Mouse (Mus musculus): ENCODE results near the gene Tomm7. TPM values are rescaled to one million over a fixed set of nuclear protein-coding genes. Genes with fewer than 3 reads are reported as not detected.
"Not testable (repeated sequence)": the region's sequence is repeated elsewhere in the genome, so short reads cannot be mapped to it uniquely, and the experiment has no call there.

The Tomm7 gene
- total RNA-seq (2021): 10 to 100 TPM; 73.7 to 74.5 TPM

DNA sequence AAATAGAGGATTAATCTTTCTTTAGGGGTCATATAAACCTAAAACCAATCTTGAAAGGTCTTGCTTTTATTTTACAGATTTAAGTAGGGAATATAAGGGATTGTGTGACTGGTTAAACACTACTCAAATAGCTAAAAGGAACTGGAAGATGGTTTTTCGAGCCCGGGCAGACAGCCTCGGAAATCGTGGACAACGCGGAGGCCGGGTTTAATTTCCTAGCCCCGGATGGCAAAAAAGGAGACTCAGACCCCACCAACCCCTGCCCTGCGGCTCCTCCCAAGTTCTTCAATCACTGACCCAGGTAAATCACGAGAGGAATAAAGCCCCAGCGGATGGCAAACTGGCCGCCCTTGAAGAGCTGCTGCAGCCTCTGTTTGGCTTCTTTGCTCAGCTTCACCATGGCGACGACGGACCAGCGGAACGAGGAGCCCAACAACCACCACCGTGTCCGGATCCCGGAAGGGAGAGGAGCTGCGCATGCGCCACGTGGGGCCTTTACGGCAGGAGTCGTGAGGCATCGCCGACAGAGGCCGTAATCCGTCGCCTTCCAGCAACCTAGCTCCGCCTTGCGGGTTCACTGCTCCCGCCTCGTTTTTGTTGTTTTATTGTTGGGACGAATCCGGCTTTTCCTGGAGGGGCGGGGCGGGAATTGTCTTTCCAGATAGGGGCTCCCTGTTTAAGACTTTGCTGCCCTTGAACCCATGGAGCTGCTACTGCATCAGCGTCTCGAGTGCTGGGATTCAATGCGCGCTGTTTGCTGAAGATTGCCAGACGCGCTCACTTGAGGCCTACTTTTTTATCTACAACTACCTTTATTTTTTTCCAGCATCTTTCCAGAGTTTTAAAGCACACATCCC is at the start of gene Tomm7:
TSS of gene Tomm7 (minus strand) at position 488 of the 857 bp plus-strand sequence.
- peak; percentile 97 to 99 for DNase-seq (ENCODE audit: extremely low spot score in 1 of 2, low spot score in 2 of 2)

GRCm38 (mm10) chr5:23893156-23893863 is 49.3 kb upstream of the Tomm7 start:
- intact Hi-C loops (cut with DNase I): no loop called here
- no peak for DNase-seq (ENCODE audit: extremely low spot score in 1 of 2, low spot score in 2 of 2)

More for the DNA sequence above, at the start of gene Tomm7:
- intact Hi-C loops (cut with DNase I): no loop called here

GRCm38 (mm10) chr5:23890734-23891133 is 46.8 kb upstream of the Tomm7 start:
- peak in 1 of 2 experiments; percentile 83 for DNase-seq (ENCODE audit: extremely low spot score in 1 of 2, low spot score in 2 of 2)
- intact Hi-C loops (cut with DNase I): no loop called here

DNA sequence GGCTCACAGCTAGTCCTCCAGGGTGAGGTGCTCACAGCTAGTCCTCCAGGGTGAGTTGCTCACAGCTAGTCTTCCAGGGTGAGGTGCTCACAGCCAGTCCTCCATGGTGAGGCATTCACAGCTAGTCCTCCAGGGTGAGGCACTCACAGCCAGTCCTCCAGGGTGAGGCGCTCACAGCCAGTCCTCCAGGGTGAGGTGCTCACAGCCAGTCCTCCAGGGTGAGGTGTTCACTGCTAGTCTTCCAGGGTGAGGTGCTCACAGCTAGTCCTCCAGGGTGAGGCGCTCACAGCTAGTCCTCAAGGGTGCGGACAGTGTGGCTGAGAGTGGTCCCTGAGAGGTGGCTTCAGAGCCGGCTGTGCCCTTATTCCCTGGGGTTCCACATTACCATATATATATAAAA is 45.5 kb upstream of the Tomm7 start:
- intact Hi-C loops (cut with DNase I): no loop called here
- no peak for DNase-seq (ENCODE audit: extremely low spot score in 1 of 2, low spot score in 2 of 2)

- intact Hi-C loops (cut with DNase I): no loop called here
- no peak for DNase-seq (ENCODE audit: extremely low spot score in 1 of 2, low spot score in 2 of 2)
These were observed 43.1 kb upstream of the Tomm7 start for GRCm38 (mm10) chr5:23887111-23887510.

- DNase-seq (ENCODE audit: extremely low spot score in 1 of 2, low spot score in 2 of 2): peak in 1 of 2 experiments; percentile 60
- intact Hi-C loops (cut with DNase I): no loop called here
These were observed 30.5 kb upstream of the Tomm7 start for GRCm38 (mm10) chr5:23874457-23874856.

DNA sequence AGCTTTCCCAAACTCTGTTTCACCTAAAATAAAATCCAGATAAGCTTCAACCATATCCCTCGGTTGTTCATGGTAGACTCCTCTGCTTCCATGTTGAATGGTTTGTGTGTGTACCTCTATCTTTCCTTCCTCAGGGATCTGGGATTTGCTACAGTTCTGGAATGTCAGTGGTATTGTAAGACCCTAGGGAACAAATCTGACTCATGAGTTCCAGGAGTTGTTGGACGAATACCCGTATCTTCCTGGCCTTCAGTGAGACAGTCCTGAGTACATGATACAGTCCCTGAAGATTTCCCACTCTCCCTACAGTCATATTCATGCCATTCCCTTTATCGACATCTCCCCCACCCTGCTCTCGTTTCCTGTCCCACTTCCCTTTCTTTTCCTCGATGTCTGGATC is 28.6 kb upstream of the Tomm7 start:
- no peak for DNase-seq (ENCODE audit: extremely low spot score in 1 of 2, low spot score in 2 of 2)
- intact Hi-C loops (cut with DNase I): no loop called here

DNA sequence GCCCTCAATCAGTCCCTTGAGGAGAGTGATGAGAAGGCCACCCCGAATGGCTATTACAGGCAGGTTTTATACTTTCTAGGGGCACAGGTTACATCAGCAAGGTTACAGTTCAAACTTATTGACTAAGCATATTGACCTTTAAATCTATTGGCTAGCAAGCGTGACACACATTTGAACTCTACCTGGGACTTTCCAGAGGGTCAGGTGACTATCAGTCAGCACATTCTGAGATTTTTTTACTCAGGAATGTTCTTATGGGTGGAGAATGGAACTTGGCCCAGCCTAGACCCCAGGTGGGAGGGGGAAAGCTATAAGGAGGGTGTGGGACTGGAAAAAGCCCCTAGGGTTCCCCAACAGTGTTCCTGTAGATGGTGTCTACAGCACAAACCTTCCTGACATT is 27.4 kb upstream of the Tomm7 start:
- intact Hi-C loops (cut with DNase I); DNase-seq (ENCODE audit: extremely low spot score in 1 of 2, low spot score in 2 of 2): not testable (repeated sequence)

GRCm38 (mm10) chr5:23865941-23866340 is 22.0 kb upstream of the Tomm7 start:
- intact Hi-C loops (cut with DNase I): no loop called here
- DNase-seq (ENCODE audit: extremely low spot score in 1 of 2, low spot score in 2 of 2): no peak

DNA sequence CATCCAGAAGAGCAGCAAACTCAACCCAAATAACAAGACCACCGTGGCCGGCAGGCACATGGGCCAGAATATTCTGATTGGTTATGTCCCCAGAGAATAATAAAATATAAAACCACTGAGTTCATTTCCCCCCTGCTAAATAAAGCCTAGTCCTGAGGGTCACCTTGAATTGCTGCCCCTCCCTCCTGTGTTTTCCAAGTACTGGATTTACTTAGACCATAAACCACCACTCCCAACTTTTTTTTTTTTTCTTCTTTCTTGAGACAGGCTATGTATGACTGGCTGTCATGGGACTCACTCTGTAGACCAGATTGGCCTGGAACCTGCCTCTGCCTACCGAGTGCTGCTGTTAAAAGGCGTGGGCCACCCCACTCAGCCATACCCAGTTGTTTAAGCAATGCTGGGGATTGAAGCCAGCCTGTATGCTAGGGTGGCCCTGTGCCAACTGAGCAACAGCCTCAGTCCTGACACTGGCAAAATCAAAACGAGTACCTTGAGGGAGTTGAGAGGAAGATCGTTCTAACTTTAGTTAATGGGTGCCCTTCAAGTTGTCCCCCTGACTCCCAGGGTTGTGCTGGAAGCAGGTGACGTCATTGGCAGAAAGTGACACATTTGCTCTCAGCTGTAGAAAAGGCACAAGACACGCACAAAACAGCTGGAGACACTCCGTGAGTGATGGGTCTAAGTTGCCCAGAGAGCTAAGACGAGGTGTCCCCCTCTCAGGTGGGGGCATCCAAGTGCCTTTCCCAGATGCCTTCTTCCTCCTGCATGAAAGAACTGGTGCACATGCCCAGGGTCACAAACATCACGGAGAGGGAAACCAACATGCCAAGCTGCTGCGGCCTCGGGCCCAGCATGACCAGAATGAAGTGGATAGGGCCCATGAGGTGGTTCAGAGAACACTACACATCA is 20.3 kb upstream of the Tomm7 start:
- DNase-seq (ENCODE audit: extremely low spot score in 1 of 2, low spot score in 2 of 2): no peak
- intact Hi-C loops (cut with DNase I): no loop called here

DNA sequence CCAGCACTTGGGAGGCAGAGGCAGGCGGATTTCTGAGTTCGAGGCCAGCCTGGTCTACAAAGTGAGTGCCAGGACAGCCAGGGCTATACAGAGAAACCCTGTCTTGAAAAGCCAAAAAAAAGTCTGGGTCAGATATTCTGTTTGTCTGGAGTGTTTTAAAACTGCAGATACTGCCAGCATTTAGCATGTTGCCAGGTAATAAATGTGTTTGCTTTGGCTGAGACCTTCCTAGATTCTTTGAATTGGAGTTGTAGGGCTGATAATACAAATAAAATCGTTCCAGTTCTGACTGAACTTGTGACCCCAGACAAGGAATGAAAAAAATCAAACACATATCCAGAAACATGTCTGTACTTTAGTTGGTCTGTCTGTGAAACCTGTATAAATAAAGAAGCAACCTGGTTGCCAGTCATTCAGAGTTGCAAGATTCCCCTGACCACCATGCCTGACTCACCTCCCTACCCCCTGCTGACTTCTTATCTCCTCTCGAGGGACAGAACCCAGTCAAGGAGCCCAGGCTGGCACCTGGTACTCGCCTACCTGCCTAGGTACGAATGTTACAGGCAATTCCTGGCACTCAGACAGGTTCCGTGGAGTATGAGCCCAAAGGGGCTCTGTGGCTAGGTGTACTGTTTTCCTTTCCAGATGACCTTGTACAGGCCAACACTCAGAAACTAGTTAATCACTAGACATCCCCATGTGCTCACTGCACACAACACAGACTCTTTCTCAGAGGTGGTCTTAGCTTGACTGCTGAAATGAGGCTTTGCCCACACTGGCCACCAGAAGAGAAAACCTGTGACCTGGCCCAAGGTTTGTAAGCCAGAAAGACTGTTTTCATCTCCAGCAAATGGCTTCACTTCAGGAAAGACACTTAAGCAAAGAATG is 19.4 kb upstream of the Tomm7 start:
- intact Hi-C loops (cut with DNase I): no loop called here
- no peak for DNase-seq (ENCODE audit: extremely low spot score in 1 of 2, low spot score in 2 of 2)

DNA sequence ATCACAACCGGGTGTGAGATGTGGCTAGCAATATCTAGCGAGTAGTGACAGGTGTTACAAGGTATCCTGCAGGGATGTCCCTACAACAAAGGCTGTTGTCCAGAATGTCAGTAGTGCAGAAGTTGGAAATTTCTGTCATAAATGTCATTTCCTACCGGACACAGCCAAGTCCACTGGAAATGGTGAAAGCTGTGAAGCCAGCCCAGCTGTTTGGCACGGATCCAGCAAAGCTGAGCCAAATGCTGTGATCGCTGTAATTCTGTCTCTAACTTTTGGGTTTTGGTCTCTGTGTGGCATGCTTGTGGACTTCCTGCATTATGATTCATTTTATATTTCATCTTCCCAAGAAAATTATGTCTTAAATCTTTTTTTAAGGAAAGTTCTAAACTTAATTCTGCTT is 18.3 kb upstream of the Tomm7 start:
- peak in 1 of 2 experiments; percentile 79 for DNase-seq (ENCODE audit: extremely low spot score in 1 of 2, low spot score in 2 of 2)

GRCm38 (mm10) chr5:23861721-23862120 is 17.8 kb upstream of the Tomm7 start:
- no peak for DNase-seq (ENCODE audit: extremely low spot score in 1 of 2, low spot score in 2 of 2)
- intact Hi-C loops (cut with DNase I): no loop called here

More for the DNA sequence above, 18.3 kb upstream of the Tomm7 start:
- intact Hi-C loops (cut with DNase I): no loop called here

DNA sequence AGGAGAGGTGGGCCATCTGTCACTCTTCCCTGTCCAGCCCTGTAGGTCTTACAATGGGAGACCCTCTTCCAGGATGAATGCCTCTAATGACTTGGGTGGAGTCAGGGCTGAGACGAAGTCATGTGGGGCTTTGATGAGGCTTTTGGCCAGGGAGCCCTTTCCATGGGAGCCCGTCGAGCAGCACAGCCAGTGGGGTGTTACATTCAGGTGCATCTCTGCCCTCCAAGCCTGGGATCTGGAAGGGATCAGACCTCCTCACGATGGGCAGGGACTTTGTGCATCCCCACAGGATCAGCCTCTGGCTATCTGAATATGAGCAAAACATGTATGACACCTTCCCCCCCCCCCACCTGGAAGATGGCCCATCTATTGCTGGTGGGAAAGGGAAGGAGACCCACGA is 15.9 kb upstream of the Tomm7 start:
- no peak for DNase-seq (ENCODE audit: extremely low spot score in 1 of 2, low spot score in 2 of 2)
- intact Hi-C loops (cut with DNase I): no loop called here

DNA sequence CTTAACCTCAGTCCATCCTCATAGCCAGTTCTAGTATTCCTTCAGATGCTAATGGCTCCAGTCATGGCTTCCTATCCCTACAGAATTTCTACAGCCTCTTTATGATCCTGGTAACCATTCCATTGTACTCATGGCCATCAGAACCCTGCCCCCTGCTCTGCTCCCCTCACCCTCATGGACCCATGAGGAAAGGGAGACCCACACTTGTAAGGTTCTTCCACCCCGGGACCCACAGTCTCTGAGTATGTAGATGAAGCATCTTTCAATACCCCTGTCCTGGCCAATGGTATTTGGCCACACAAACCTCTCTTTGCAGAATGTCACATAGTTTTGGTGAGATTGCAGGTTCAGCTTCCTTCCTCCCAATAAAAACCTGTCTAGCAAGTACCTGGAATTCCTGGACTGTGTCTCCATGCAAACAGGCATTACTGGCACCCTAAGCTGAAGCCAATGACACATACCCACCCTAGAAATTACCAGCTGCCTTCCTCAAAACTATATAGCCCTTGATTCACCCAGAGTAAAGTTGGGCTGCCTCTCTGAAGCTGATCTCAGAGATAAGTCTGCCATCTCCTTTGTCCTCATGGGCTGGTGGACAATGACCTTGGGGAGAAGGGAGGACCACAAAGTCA is 15.2 kb upstream of the Tomm7 start:
- DNase-seq (ENCODE audit: extremely low spot score in 1 of 2, low spot score in 2 of 2): no peak
- intact Hi-C loops (cut with DNase I): no loop called here

DNA sequence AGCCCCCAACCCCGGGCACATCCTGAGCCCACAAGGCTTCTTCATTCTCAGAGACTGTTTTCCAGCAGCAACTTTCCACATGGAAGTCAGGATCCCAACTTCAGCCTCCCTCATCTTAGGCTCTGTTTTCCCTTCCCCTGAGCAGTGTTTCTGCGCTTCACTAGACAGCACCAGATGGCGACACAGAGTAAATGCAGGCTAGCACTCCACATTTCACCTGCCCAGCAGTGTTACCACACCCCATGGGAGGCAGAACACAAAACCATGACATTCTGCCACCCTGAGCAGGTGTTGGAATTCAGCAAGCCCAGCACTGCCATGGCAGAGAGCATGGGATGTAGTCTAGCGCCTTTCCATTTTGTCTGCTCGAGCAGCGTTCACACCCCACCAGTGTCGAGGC is 14.7 kb upstream of the Tomm7 start:
- no peak for DNase-seq (ENCODE audit: extremely low spot score in 1 of 2, low spot score in 2 of 2)
- intact Hi-C loops (cut with DNase I): no loop called here

DNA sequence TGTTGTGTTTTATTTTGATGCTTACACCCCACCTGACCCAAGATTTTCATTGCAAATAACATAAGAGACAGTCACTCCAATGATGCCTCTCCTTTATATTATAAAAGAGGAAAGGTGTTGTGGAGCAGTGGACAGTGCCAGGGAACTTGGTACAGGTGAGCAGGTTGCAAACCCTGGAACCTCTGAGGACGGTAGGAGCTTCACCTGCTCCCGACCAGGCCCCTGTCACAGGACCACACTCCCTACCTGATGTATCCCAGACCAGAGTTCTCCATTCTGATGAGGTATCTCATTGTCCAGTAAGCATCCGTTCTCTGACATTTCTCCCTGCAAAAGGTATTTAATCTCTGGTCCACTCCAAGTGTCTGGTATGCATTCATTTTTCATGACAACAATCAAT is 14.0 kb upstream of the Tomm7 start:
- no peak for DNase-seq (ENCODE audit: extremely low spot score in 1 of 2, low spot score in 2 of 2)
- intact Hi-C loops (cut with DNase I): no loop called here

- DNase-seq (ENCODE audit: extremely low spot score in 1 of 2, low spot score in 2 of 2): no peak
- intact Hi-C loops (cut with DNase I): no loop called here
These were observed 13.2 kb upstream of the Tomm7 start for GRCm38 (mm10) chr5:23857189-23857588.
